Comparison of ENCODE assay signal across 8 mouse cellular contexts in the genomic region with DNA sequence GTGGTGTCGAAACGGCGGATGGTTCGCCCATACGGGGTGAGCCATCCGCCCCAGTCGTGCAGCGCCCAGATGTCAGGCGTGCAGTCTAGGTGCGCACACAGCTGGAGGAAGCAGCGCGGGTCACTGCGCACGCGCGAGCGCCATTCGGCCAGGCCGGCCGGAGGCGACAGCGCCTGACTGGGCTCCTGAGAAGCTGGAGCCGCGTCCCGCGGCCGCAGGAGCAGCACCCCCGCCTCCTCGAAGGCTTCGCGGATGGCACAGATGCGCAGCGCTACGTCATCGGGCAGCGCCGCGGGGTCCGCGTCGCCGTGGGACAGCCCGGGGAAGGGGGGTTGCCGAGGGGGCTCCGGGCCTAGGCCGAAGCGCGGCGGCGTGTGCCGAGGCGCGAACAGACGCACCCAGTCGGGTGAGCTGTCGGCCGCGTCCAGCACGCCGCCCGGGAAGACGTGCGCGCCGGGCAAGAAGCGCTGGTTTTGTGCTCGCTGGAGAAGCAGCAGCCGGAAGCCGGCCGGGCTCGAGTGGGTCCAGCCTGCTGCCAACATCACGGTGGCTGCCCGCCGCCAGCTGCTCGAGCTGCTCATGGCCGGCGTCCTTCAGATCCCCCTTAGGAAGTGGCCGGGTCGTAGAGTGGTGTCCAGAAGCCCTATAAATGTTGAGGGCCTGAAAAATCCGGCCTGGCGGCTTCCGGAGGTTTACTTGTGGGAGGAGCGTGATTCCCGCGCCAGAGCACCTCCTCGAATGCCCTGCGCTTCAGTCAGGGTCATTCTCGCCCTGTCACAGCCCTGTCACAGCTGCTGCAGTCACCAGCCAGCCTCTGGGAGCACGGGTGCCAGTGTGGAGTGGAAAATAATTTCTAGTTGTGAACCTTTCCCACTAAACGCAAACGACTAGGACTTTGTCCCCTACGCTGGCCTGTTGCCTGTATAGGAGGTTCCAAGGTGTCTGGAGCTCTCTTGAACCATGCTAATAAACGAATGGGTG. TPM values are rescaled to one million over a fixed set of nuclear protein-coding genes. Genes with fewer than 3 reads are reported as not detected.
DNase-seq lines count a peak whose midpoint lies in the region; ATAC-seq lines count a peak whose summit lies in the region.

No protein-coding gene starts in this region.

- no peaks in the 10 kb centered on the region for H3K27me3 ChIP-seq in hindbrain, embryonic 14.5 days (ENCODE audit: control insufficient read depth, insufficient read depth, low read length)

- peak overlapping the region; percentile 97 for H3K27ac ChIP-seq in hindbrain, embryonic 14.5 days

- peaks cover 2% of the 10 kb centered on the region; the same call in 1 of the 2 replicates for H3K36me3 ChIP-seq in hindbrain, embryonic 14.5 days (replicated peaks; ENCODE audit: control insufficient read depth, insufficient read depth)

- ATAC-seq in hindbrain, embryonic 14.5 days (ENCODE audit: low FRiP score): peak; percentile 95

- DNase-seq in NIH3T3 (ENCODE audit: low read depth): peak; percentile 93
- peak; percentile 93 to 94 for DNase-seq in cerebellum, postnatal 10 days
- peak; percentile 84 for DNase-seq in frontal cortex, postnatal 14 days (ENCODE audit: low spot score in 2 of 2)
- DNase-seq in hindbrain, embryonic 14.5 days (ENCODE audit: low spot score): peak; percentile 92
- peak; percentile 91 to 92 for DNase-seq in layer of hippocampus, postnatal 36 days
- DNase-seq in lung, postnatal 36 days: peak; percentile 87
- DNase-seq in retina, postnatal 1 day: peak; percentile 95
- DNase-seq in urinary bladder, adult 18-20 months (ENCODE audit: low spot score in 2 of 2): peak; percentile 73 to 78

- peak overlapping the region; percentile 74 for H3K4me3 ChIP-seq in hindbrain, embryonic 14.5 days (replicated peaks; ENCODE audit: low read length)

- WGBS in hindbrain, embryonic 14.5 days: under 1% methylated on average over 93 of the region's 93 CpGs

- no peaks in the 10 kb centered on the region for H3K9me3 ChIP-seq in hindbrain, embryonic 14.5 days (ENCODE audit: control insufficient read depth, low read length)

- peak overlapping the region; percentile 96 for H3K9ac ChIP-seq in hindbrain, embryonic 14.5 days

- H3K4me2 ChIP-seq in hindbrain, embryonic 14.5 days (replicated peaks): peak overlapping the region; percentile 97

- H3K4me1 ChIP-seq in hindbrain, embryonic 14.5 days (replicated peaks; ENCODE audit: control insufficient read depth, insufficient read depth, low read length): peaks cover 13% of the 10 kb centered on the region

RNA-seq across cellular contexts. Expression of a gene that starts 0.6 kb away (rescaled TPM):
- 116 and 121 TPM in 2 replicates for polyA plus RNA-seq in hindbrain, embryonic 14.5 days (2014; fragmentation: Nextera tagmentation; extraction: Ambion mirVana)
- 10 to 100 TPM; 65.2 to 73.8 TPM for total RNA-seq in layer of hippocampus, postnatal 36 days (2021)

RNA-seq across cellular contexts. Expression of a gene that starts 18.0 kb away (rescaled TPM):
- polyA plus RNA-seq in hindbrain, embryonic 14.5 days (2014; fragmentation: Nextera tagmentation; extraction: Ambion mirVana): 0.53 and 0.59 TPM in 2 replicates
- under 1 TPM; 0.52 to 0.63 TPM for total RNA-seq in layer of hippocampus, postnatal 36 days (2021)

RNA-seq across cellular contexts. Expression of a gene that starts 29.9 kb away (rescaled TPM):
- polyA plus RNA-seq in hindbrain, embryonic 14.5 days (2014; fragmentation: Nextera tagmentation; extraction: Ambion mirVana): 0.04 and 0.17 TPM in 2 replicates
- total RNA-seq in layer of hippocampus, postnatal 36 days (2021): under 1 TPM; 0.23 to 0.37 TPM

RNA-seq across cellular contexts. Expression of a gene that starts 30.5 kb away (rescaled TPM):
- 18.7 and 21.6 TPM in 2 replicates for polyA plus RNA-seq in hindbrain, embryonic 14.5 days (2014; fragmentation: Nextera tagmentation; extraction: Ambion mirVana)
- 10 to 100 TPM; 42.0 to 44.1 TPM for total RNA-seq in layer of hippocampus, postnatal 36 days (2021)

Comparison
In these comparisons a context has a peak if more than half of its experiments do, and no peak if none do; other contexts are left out.
1. Peak in every context shown above with its lines: DNase-seq, ATAC-seq, H3K4me3 ChIP-seq and H3K27ac ChIP-seq.